Mouse (Mus musculus) thymus, adult 2 months (tissue): ENCODE measurements around the gene Coa4. TPM values are rescaled to one million over a fixed set of nuclear protein-coding genes. Genes with fewer than 3 reads are reported as not detected.

Experiments
- DNase-seq: peaks from one replicate; pipeline ENCODE4 v3.0.0; 2021
- H3K27ac ChIP-seq: fragments of 200-500 bp; 2 replicates; pipeline ENCODE4 v1.5.1; 2012; ENCODE audit warnings: low read length, control low read depth; ENCODE audit not compliant: control insufficient read depth, insufficient read depth
- H3K27me3 ChIP-seq: fragments of 200-500 bp; 2 replicates; pipeline ENCODE4 v1.6.1; 2012; ENCODE audit warnings: mild to moderate bottlenecking, low read length, moderate library complexity, mixed read lengths; ENCODE audit not compliant: control insufficient read depth, insufficient read depth
- H3K36me3 ChIP-seq: fragments of 200-500 bp; 2 replicates; pipeline ENCODE4 v1.6.1; 2012; ENCODE audit warnings: mild to moderate bottlenecking, low read length, moderate library complexity; ENCODE audit not compliant: control insufficient read depth, insufficient read depth
- H3K4me1 ChIP-seq: fragments of 200-500 bp; replicated peaks from 2 replicates; pipeline ENCODE4 v1.6.1; 2012; ENCODE audit warnings: low read length; ENCODE audit not compliant: control insufficient read depth, insufficient read depth
- H3K4me3 ChIP-seq: fragments of 200-500 bp; 2 replicates; pipeline ENCODE4 v1.5.1; 2012; ENCODE audit warnings: mild to moderate bottlenecking, low read length, control low read depth, moderate library complexity; ENCODE audit not compliant: control insufficient read depth, insufficient read depth
- CTCF ChIP-seq: fragments of 200-500 bp; IDR thresholded peaks from 2 replicates; pipeline ENCODE4 v1.5.1; 2012; ENCODE audit warnings: mild to moderate bottlenecking, control low read depth, low read length, moderate library complexity, borderline replicate concordance; ENCODE audit not compliant: control insufficient read depth, poor library complexity, insufficient read depth; ENCODE audit errors: extremely low read depth
- POLR2A ChIP-seq: fragments of 200-500 bp; IDR thresholded peaks from 2 replicates; pipeline ENCODE4 v1.6.1; 2012; ENCODE audit warnings: mild to moderate bottlenecking, low read length, control low read depth, moderate library complexity; ENCODE audit not compliant: control insufficient read depth, poor library complexity, insufficient read depth; ENCODE audit errors: extremely low read depth
- WGBS: fragments of 180-500 bp; shearing (Covaris S2); methylation state at CpG from one replicate; pipeline ENCODE4 v1.1.7; 2018; 5-methylcytosine and 5-hydroxymethylcytosine counted together
- polyA plus RNA-seq: library from polyadenylated mRNA; depleted of rRNA; stranded (reverse); fragments of >200 nt; gene quantifications from 2 replicates; pipeline ENCODE4 v1.2.3, GENCODE M21; 2012

The Coa4 gene
- polyA plus RNA-seq, 1 experiment: 9.1 TPM

DNA sequence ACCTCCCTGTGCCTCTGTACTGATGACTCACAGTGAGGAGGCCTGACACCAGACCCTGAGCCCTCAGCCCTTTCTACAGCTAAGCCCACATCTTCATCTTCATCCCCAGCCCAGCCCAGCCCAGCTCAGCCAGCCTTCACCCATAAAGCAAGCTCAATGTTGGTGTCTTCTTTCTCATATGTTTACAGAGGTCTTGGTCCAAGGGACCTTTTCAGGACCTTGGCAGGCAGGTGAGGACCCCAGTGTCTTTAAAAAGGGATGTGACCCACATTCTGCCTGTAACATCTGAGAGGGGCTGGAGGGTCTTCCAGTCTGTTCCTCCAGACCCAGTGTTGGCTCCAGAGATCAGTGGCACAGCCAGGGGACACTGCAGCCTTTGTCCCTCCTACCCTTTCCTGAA is 37.4 kb upstream of the Coa4 start:
- no peak for DNase-seq
- TF ChIP-seq POLR2A: no peak
- no peak for TF ChIP-seq CTCF
- Histone ChIP-seq H3K27me3 (no peaks in the 10 kb centered on the region), H3K4me3 (no peak overlapping the region), H3K27ac (no peak overlapping the region), H3K4me1 (peaks cover 47% of the 10 kb centered on the region), H3K36me3 (peaks cover 45% of the 10 kb centered on the region)

DNA sequence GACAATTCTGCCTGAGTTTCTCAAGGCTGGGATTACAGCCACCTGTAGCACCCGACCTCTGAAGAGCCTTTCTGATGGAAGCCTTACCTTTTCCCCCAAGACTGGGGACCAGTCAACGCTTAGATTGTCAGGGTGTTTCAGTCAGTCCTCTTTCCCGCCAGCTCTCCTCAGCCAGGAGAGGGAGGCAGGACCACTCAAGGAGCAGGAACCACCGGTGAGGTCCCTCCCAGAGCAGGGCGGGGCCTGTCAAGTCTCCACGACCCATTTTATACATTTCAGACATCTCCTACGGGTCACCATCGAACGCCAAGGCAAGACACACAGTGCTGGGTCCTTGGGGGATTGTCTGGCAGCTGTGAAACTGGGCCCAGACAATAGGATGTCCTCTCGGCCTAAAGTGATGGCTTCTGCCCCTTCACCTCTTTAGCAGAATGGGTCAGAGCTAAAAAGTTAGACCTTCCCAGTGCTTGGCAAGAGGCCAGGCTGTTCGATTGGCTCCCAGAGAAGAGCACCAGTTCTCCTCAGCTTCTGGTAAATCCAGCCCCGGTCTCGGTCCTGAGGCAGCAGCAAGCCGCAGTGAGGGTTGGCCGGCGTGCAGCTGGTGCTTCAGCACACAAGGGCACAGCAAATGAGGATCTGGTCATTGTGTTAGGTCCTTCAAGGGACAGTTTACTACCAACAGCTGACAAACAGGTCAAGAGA is 36.4 kb upstream of the Coa4 start:
- 82% methylated on average over 16 of the region's 16 CpGs for WGBS
- Histone ChIP-seq H3K27ac (no peak overlapping the region), H3K4me1 (peaks cover 45% of the 10 kb centered on the region), H3K4me3 (no peak overlapping the region), H3K36me3 (peaks cover 45% of the 10 kb centered on the region), H3K27me3 (no peaks in the 10 kb centered on the region)
- no peak for DNase-seq
- no peak for TF ChIP-seq CTCF
- no peak for TF ChIP-seq POLR2A

DNA sequence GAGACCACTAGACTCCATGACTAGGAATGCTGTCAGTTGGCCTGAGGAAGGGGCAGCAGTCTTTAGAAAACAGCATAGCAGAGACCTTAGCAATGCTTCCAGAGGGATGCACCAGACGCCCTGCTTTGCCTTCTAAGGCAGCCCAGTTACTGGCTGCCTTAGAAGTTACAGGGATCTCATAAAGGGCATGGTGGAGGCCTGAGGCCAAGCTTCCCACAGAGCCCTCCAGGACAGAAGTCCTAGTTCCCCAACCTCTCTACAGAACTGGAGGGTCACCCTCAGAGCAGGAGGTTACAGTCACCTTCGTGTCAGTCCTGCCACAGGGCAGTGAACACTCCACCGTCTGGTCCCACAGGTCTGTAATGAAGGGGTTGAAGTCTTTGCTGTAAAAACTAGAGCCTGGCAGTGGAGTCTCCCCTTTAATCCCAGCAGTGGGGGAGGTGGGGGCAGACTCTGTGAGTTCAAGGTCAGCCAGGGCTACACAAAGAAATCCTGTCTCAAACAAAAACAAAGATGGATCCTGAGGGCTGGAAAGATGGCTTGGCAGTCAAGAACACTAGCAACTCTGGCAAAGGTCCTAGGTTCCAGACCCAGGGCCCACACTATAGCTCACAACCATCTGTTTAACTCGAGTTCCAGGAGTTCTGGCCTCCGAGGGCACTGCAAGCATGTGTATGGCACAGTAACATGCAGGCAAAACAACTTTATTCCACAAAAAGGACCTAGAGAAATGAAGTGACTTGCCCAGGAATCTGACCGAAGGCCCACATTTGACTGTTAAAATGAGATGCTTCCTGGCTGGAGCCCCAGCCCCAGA is 35.6 kb upstream of the Coa4 start:
- no peak for DNase-seq
- H3K4me1 ChIP-seq: peaks cover 42% of the 10 kb centered on the region
- TF ChIP-seq POLR2A (no peak), CTCF (no peak)
- H3K27ac ChIP-seq: no peak overlapping the region
- WGBS: 66% methylated on average over 6 of the region's 6 CpGs
- no peak overlapping the region for H3K4me3 ChIP-seq
- H3K36me3 ChIP-seq: peaks cover 42% of the 10 kb centered on the region
- no peaks in the 10 kb centered on the region for H3K27me3 ChIP-seq

DNA sequence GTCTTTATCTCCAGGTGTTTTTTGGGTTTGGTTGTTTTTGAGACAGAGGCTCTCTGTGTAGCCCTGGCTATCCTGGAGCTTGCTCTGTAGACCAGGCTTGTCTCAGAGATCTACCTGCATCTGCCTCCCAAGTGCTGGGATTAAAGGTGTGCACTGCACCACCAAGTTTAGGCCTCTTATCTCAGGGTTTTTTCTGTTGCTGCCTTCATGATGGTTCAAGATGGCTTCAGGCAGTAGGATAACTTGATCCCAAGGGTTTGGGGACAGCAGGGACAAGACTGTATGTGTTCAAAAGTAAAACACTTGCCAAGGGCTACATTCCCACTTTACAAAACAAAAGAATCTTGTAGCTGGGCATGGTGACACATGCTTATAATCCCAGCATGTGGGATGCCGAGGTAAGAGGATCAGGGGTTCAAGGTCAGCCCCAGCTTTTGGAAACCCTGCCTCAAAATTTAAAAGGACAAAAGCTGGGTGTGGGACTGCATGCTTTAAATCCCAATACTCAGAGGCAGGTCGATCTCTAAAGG is 35.0 kb upstream of the Coa4 start:
- H3K36me3 ChIP-seq: peaks cover 35% of the 10 kb centered on the region
- no peak overlapping the region for H3K4me3 ChIP-seq
- no peak for DNase-seq
- H3K4me1 ChIP-seq: peaks cover 35% of the 10 kb centered on the region
- no peaks in the 10 kb centered on the region for H3K27me3 ChIP-seq
- TF ChIP-seq POLR2A (no peak), CTCF (no peak)
- WGBS: 57% methylated on average over 2 of the region's 2 CpGs
- H3K27ac ChIP-seq: no peak overlapping the region

DNA sequence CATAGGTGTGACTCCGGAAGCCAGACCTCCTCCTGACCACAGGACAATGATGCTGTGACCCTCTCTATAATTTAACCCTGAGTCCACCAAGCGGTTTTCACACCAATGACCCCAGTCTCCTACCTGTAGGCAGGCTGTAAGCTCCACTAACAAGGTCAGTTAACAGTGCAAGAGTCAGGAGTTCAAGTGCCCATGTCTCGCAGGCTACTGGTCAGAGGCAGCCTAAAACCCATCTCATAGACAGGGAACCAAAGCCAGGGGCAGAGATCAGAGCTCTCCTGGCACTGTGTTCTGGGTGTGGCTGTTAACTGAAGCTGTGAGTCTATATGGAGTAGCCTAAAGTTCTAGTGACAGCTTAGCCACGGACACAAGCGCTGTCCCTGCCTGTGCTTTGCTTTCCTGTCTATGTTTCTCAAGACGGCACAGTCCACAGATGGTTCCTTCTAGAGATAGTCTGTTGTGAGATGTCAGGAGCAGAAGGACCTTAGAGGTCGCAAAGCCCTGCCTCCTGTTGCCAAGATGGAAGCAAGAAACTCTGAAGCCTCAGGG is 34.4 kb upstream of the Coa4 start:
- TF ChIP-seq CTCF: no peak
- TF ChIP-seq POLR2A: no peak
- 43% methylated on average over 7 of the region's 7 CpGs for WGBS
- DNase-seq: no peak
- peaks cover 30% of the 10 kb centered on the region for H3K36me3 ChIP-seq
- no peak overlapping the region for H3K4me3 ChIP-seq
- no peak overlapping the region for H3K27ac ChIP-seq
- peaks cover 30% of the 10 kb centered on the region for H3K4me1 ChIP-seq
- H3K27me3 ChIP-seq: no peaks in the 10 kb centered on the region

DNA sequence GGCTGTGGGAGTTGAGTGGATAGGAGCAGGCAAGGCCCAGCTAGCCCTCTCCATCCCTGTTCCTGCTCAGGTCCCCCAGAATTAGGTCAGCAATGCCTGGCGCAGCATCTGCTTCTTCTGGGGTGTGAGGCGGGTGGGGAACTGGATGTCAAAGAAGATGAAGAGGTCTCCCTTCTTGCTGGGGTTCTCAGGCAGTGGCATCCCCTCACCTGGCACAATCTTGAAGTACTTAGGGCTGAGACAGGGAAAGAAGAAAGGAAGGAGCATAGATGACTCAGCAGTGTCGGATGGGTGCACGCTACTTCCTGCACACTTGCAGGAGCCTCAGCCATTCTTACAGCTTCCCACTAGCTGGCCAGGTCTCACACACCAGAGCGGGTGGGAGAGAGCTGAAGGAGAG is 33.8 kb upstream of the Coa4 start:
- Histone ChIP-seq H3K27ac (no peak overlapping the region), H3K27me3 (no peaks in the 10 kb centered on the region), H3K4me3 (no peak overlapping the region), H3K4me1 (peaks cover 23% of the 10 kb centered on the region), H3K36me3 (peaks cover 23% of the 10 kb centered on the region)
- TF ChIP-seq POLR2A (0 out of 2 replicates have a peak, but pooled peaks have one; percentile 44), CTCF (no peak)
- 7% methylated on average over 5 of the region's 5 CpGs for WGBS
- DNase-seq: peak; percentile 32
